Mouse (Mus musculus): ENCODE data around the gene Lmod3. TPM values are rescaled to one million over a fixed set of nuclear protein-coding genes. Genes with fewer than 3 reads are reported as not detected.
"Not testable (repeated sequence)": the region's sequence is repeated elsewhere in the genome, so short reads cannot be mapped to it uniquely, and the experiment has no call there.

The Lmod3 gene
- total RNA-seq, 2 experiments from 2014 or later: not detected

DNA sequence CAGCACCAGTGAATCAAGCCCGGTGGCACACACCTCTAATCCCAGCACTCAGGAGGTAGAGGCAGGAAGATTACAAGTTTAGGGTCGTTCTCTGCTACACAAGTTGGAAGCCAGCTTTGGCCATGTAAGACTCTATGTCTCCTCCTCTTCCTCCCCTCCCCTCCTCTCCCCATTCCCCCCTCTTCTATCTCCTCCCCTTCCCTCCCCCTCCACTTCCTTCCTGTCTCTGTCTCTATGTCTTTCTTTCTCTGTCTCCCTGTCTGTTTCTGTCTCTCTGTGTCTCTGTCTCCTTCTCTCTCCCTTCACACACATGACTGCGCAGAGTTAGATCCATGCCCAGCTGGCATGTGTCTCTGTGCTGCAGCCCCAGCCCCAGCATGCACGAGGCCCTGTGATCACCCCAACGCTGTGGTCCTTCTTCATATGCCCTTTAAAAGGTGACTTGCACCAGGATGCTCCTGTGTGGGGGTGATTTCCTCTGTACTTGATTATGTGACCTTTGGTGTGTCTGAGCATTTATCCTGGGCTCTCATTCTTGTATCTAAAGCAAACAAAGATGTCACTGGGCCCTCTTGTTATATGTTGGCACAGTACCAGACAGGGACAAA is 24.4 kb upstream of the Lmod3 start:
- no peak for ATAC-seq (replicated peaks; ENCODE audit: poor library complexity)

DNA sequence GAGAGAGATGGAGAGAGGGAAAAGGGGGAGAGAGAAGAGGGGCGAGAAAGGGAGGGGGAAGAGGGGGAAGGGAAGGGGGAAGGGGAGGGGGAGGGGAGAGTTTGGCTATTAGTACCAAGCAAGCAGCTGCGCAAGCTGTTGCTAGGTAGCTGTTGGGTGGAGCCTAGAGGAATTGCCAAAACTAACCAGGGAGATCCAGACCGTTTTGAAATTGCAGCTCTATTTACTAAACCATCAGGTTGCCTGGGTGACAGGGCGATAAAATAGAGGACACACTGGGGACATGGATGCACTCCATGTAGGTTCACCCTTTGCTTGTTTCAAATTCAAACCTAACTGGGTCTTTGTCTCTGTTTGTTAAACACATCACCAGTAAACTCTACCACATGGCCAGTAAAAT is 23.8 kb upstream of the Lmod3 start:
- ATAC-seq (replicated peaks; ENCODE audit: poor library complexity): no peak

GRCm38 (mm10) chr6:97275760-97276159 is 23.2 kb upstream of the Lmod3 start:
- no peak for ATAC-seq (replicated peaks; ENCODE audit: poor library complexity)

GRCm38 (mm10) chr6:97273777-97274176 is 21.2 kb upstream of the Lmod3 start:
- ATAC-seq (replicated peaks; ENCODE audit: poor library complexity): no peak

DNA sequence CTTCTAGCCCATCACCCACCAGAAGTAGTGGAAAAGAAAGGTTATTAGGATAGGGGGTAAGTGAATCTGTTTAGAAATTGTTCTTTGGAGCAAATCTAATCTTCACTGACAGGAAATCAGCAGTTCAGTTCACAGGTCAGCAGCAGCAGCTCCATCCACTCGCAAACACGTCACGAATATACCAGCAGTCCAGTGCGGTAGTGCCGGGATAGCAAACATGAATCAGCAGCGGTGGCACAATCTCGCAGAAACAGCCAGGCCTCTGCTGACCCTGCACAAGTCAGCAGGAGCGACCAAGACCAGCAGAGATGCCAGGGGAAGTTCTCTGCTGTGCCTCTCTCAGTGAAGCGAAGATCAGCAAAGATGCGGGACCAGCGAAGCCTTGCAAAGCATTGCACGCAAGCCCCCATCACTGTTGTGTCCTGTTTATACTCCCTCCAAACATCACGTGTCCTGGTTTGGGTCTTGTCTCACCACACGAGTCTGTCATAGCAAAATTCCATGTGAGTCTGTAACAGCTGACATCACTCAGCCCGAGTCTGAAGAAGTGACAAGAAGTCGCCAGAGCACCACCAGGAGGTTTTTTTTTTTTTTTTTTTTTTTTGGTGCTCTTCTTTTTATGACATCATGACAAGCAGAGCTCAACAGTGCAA is 20.6 kb upstream of the Lmod3 start:
- no peak for ATAC-seq (replicated peaks; ENCODE audit: poor library complexity)

DNA sequence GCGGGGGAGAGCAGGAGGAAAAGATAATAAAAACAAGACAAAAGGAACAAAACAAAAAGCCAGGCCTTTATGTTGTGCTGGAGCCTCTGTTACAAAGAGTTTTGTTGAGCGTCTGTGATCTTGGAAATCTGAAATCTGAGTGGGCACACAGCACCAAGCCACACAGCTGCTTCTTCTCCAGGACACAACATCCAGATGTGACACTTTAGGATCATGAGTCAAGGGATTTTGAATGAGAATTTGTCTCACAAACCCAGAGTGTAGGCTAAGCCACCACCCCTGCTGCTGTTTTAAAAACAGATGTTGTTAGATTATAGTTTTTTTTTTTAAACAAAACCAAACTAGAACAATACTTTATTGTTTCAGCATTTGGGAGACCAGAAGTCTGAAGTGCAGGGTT is 19.8 kb upstream of the Lmod3 start:
- ATAC-seq (replicated peaks; ENCODE audit: poor library complexity): no peak

GRCm38 (mm10) chr6:97269596-97269995 is 17.0 kb upstream of the Lmod3 start:
- no peak for ATAC-seq (replicated peaks; ENCODE audit: poor library complexity)

DNA sequence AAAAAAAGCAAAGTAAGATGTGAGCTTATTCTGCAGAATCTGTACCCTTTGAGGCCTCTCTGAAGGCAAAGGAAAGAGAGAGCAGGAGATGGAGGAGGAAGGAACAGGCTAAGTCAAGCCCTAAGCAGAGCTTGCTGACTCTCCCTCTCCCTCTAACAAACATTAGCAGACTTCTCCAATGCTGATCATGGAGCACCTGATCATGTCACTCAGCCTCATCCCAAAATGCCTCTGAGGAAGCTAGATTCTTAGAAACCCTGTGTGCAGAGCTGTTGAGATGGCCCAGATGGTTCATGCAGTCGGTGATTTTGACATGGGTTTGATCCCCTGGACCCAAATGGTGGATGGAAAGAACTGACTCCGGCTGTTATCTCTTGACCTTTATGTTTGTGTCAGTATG is 14.6 kb upstream of the Lmod3 start:
- ATAC-seq (replicated peaks; ENCODE audit: poor library complexity): no peak

- ATAC-seq (replicated peaks; ENCODE audit: poor library complexity): no peak
Observed at GRCm38 (mm10) chr6:97266661-97267060, 14.1 kb upstream of the Lmod3 start.

DNA sequence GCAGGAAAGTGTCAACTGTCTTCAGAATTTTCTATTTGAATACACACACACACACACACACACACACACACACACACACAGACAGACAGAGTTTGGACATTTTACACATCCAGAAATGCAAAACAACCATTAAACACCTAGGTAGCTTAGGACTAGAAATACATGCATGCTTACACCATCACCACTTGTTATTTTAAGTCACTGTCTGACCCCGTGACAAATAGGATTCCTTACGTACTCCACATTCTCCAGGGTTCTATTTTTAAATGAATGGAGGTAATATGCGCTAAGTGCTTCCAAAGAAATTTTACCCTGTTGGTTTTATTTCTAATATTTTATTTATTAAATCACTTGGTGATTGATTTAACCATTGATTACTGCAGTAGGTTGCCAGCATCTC is 13.1 kb upstream of the Lmod3 start:
- ATAC-seq (replicated peaks; ENCODE audit: poor library complexity): no peak

- no peak for ATAC-seq (replicated peaks; ENCODE audit: poor library complexity)
Observed at GRCm38 (mm10) chr6:97265240-97265639, 12.7 kb upstream of the Lmod3 start.

DNA sequence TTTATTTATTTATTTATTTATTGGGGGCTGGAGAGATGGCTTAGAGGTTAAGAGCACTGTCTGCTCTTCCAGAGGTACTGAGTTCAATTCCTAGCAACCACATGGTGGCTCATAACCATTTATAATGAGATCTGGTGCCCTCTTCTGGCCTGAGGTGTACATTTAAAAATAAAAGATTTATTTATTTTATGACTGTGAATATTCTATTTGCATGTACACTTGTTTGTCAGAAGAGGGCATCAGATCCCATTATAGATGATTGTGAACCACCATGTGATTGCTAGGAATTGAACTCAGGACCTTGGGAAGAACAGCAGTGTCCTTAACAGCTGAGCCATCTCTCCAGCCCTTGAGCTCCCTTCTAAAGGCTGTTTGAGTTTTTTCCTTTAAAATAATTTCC is 11.2 kb upstream of the Lmod3 start:
- peak; percentile 54 for ATAC-seq (replicated peaks; ENCODE audit: poor library complexity)

GRCm38 (mm10) chr6:97262229-97262628 is 9.7 kb upstream of the Lmod3 start:
- ATAC-seq (replicated peaks; ENCODE audit: poor library complexity): no peak

DNA sequence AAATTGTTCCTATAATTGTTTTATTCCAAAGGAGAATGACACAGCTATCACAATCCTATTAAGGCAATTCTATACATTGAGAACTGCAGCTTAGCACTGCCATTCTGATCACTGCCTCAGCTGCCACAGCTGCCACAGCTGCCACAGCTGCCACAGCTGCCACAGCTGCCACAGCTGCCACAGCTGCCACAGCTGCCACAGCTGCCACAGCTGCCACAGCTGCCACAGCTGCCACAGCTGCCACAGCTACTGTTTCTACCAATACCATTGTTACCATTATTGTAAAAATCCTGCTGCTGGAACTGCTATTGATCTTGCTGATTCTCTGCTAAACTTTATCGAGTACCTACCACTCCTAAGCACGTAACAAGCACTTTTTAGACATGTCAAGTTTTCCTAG is 7.4 kb upstream of the Lmod3 start:
- not testable (repeated sequence) for ATAC-seq (replicated peaks; ENCODE audit: poor library complexity)

- no peak for ATAC-seq (replicated peaks; ENCODE audit: poor library complexity)
Observed at GRCm38 (mm10) chr6:97258489-97258888, 5.9 kb upstream of the Lmod3 start.

GRCm38 (mm10) chr6:97252086-97252485 is 473 bp downstream of the Lmod3 start:
- ATAC-seq (replicated peaks; ENCODE audit: poor library complexity): 0 out of 2 replicates have a peak, but pooled peaks have one; percentile 31

DNA sequence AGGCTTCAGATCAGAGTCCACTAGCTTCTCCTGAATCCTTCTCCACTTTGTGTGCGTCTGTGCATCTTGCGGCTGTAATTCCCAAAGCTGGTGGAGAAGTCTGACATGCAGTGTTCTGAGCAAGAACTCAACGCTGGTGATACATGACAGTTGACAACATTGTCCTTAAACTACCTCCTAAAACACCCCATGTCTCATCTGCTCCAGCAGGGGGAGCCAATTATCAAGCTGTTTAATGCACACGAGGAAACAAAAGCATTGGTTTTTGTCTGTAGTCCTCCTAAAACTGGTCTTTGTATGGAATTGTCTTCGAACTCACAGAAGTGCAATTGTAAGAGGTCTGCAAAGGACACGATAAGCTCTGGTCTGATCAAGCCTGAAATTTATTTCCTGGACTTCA is 1.6 kb downstream of the Lmod3 start:
- peak; percentile 93 for ATAC-seq (replicated peaks; ENCODE audit: poor library complexity)

GRCm38 (mm10) chr6:97245200-97245599 is 7.4 kb downstream of the Lmod3 start:
- no peak for ATAC-seq (replicated peaks; ENCODE audit: poor library complexity)

GRCm38 (mm10) chr6:97242522-97242921 is 10.0 kb downstream of the Lmod3 start:
- ATAC-seq (replicated peaks; ENCODE audit: poor library complexity): no peak

GRCm38 (mm10) chr6:97240092-97240491 is 12.5 kb downstream of the Lmod3 start:
- ATAC-seq (replicated peaks; ENCODE audit: poor library complexity): no peak

GRCm38 (mm10) chr6:97239360-97239759 is 13.2 kb downstream of the Lmod3 start:
- ATAC-seq (replicated peaks; ENCODE audit: poor library complexity): no peak

DNA sequence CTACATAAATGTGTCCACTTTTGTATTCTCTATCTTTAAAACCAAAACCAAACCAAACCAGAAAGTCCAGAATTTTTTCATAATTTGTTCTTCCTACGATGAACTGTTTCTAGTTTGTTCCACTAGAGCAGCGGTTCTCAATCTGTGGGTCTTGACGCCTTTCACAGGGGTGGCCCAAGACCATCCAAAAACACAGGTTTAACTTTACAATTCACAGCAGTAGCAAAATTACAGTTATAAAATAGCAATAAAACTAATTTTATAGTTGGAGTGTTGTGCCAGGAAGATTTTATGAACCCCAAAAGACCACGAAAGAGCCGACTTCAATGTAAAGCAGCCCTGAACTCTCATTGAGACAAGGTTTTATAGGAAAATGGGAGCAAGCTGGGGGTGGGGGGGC is 16.5 kb downstream of the Lmod3 start:
- ATAC-seq (replicated peaks; ENCODE audit: poor library complexity): no peak

Data from megakaryocyte progenitor cell, adult 5-6 weeks (primary cell).